Mouse (Mus musculus) forebrain, embryonic 16.5 days (tissue): ENCODE measurements around the gene Bloc1s4. TPM values are rescaled to one million over a fixed set of nuclear protein-coding genes. Genes with fewer than 3 reads are reported as not detected.

Experiments
- ATAC-seq: fragments of 200-750 bp; cut with Nextera tagmentation; 2 replicates; pipeline ENCODE4 v1.8.0; 2017; ENCODE audit warnings: mild to moderate bottlenecking, moderate library complexity
- H3K27ac ChIP-seq: fragments of 300-500 bp; sonication (generic); 2 replicates; pipeline ENCODE4 v1.5.1; 2014; ENCODE audit warnings: low read length, control low read depth
- H3K27me3 ChIP-seq: fragments of 300-500 bp; sonication (generic); replicated peaks from 2 replicates; pipeline ENCODE4 v1.6.1; 2014; ENCODE audit warnings: low read length; ENCODE audit not compliant: control insufficient read depth, insufficient read depth
- H3K36me3 ChIP-seq: fragments of 300-500 bp; sonication (generic); 2 replicates; pipeline ENCODE4 v1.6.1; 2014; ENCODE audit not compliant: control insufficient read depth, insufficient read depth
- H3K4me1 ChIP-seq: fragments of 300-500 bp; sonication (generic); replicated peaks from 2 replicates; pipeline ENCODE4 v1.6.1; 2014; ENCODE audit warnings: low read length; ENCODE audit not compliant: control insufficient read depth, insufficient read depth
- H3K4me2 ChIP-seq: fragments of 300-500 bp; sonication (generic); 2 replicates; pipeline ENCODE4 v1.6.1; 2014; ENCODE audit warnings: mild to moderate bottlenecking, low read length, control low read depth
- H3K4me3 ChIP-seq: fragments of 300-500 bp; sonication (generic); replicated peaks from 2 replicates; pipeline ENCODE4 v1.5.1; 2014; ENCODE audit warnings: mild to moderate bottlenecking, low read length, control low read depth
- H3K9ac ChIP-seq: fragments of 300-500 bp; sonication (generic); replicated peaks from 2 replicates; pipeline ENCODE4 v1.6.1; 2014; ENCODE audit warnings: low read depth, low read length, control low read depth
- H3K9me3 ChIP-seq: fragments of 300-500 bp; sonication (generic); 2 replicates; pipeline ENCODE4 v1.6.1; 2016; ENCODE audit warnings: low read length; ENCODE audit not compliant: control insufficient read depth
- WGBS: fragments of 180-500 bp; shearing (Covaris S2); extraction: QIAGEN DNeasy Blood & Tissue Kit; methylation state at CpG from one replicate; pipeline ENCODE4 v1.1.7; 2014; 5-methylcytosine and 5-hydroxymethylcytosine counted together
- polyA plus RNA-seq: library from polyadenylated mRNA; unstranded; fragments of >200 nt; fragmentation: Nextera tagmentation; extraction: Ambion mirVana; gene quantifications from 2 replicates; pipeline ENCODE4 v1.2.1, GENCODE M21; 2015

Gene Bloc1s4
- polyA plus RNA-seq, 1 experiment from 2014 or later, result 31.4 TPM

GRCm38 (mm10) chr5:36731901-36732652, 16.4 kb downstream of the Bloc1s4 start:
- Histone ChIP-seq H3K9me3 (no peaks in the 10 kb centered on the region), H3K9ac (no peak overlapping the region), H3K4me1 (no peaks in the 10 kb centered on the region), H3K27me3 (no peaks in the 10 kb centered on the region), H3K4me3 (no peak overlapping the region), H3K36me3 (no peaks in the 10 kb centered on the region), H3K27ac (no peak overlapping the region), H3K4me2 (no peak overlapping the region)
- no peak for ATAC-seq
- WGBS, result 79% methylated on average over 7 of the region's 7 CpGs

- no peak overlapping the region for H3K27ac ChIP-seq
- no peaks in the 10 kb centered on the region for H3K9me3 ChIP-seq
- H3K27me3 ChIP-seq, result no peaks in the 10 kb centered on the region
- H3K4me3 ChIP-seq, result no peak overlapping the region
- H3K36me3 ChIP-seq, result no peaks in the 10 kb centered on the region
- ATAC-seq, result no peak
- H3K4me2 ChIP-seq, result no peak overlapping the region
- H3K4me1 ChIP-seq, result no peaks in the 10 kb centered on the region
- no peak overlapping the region for H3K9ac ChIP-seq
- WGBS, result 45% methylated on average over 3 of the region's 3 CpGs
These were observed 17.8 kb downstream of the Bloc1s4 start for GRCm38 (mm10) chr5:36730689-36731088.

- WGBS, result 93% methylated on average over 2 of the region's 2 CpGs
- Histone ChIP-seq H3K4me2 (no peak overlapping the region), H3K27me3 (no peaks in the 10 kb centered on the region), H3K4me1 (no peaks in the 10 kb centered on the region), H3K4me3 (no peak overlapping the region), H3K36me3 (no peaks in the 10 kb centered on the region), H3K9me3 (no peaks in the 10 kb centered on the region), H3K27ac (no peak overlapping the region), H3K9ac (no peak overlapping the region)
- no peak for ATAC-seq
These were observed 18.5 kb downstream of the Bloc1s4 start for GRCm38 (mm10) chr5:36729923-36730322.

GRCm38 (mm10) chr5:36729086-36729473, 19.4 kb downstream of the Bloc1s4 start:
- Histone ChIP-seq H3K9me3 (no peaks in the 10 kb centered on the region), H3K4me1 (no peaks in the 10 kb centered on the region), H3K36me3 (no peaks in the 10 kb centered on the region), H3K27me3 (no peaks in the 10 kb centered on the region), H3K4me3 (no peak overlapping the region), H3K27ac (no peak overlapping the region), H3K4me2 (no peak overlapping the region), H3K9ac (no peak overlapping the region)
- WGBS, result 77% methylated on average over 4 of the region's 4 CpGs
- ATAC-seq, result no peak

GRCm38 (mm10) chr5:36728403-36729085, 19.9 kb downstream of the Bloc1s4 start:
- Histone ChIP-seq H3K4me2 (no peak overlapping the region), H3K4me3 (no peak overlapping the region), H3K27me3 (no peaks in the 10 kb centered on the region), H3K36me3 (no peaks in the 10 kb centered on the region), H3K27ac (no peak overlapping the region), H3K9ac (no peak overlapping the region), H3K4me1 (no peaks in the 10 kb centered on the region), H3K9me3 (no peaks in the 10 kb centered on the region)
- ATAC-seq, result no peak
- WGBS, result 76% methylated on average over 8 of the region's 8 CpGs

GRCm38 (mm10) chr5:36727776-36728175, 20.7 kb downstream of the Bloc1s4 start:
- H3K27ac ChIP-seq, result no peak overlapping the region
- no peak overlapping the region for H3K4me2 ChIP-seq
- H3K9ac ChIP-seq, result no peak overlapping the region
- ATAC-seq, result no peak
- WGBS, result 71% methylated on average over 7 of the region's 7 CpGs
- H3K27me3 ChIP-seq, result no peaks in the 10 kb centered on the region
- H3K4me3 ChIP-seq, result no peak overlapping the region
- H3K9me3 ChIP-seq, result no peaks in the 10 kb centered on the region
- H3K36me3 ChIP-seq, result no peaks in the 10 kb centered on the region
- no peaks in the 10 kb centered on the region for H3K4me1 ChIP-seq

- no peaks in the 10 kb centered on the region for H3K27me3 ChIP-seq
- no peak overlapping the region for H3K9ac ChIP-seq
- WGBS, result 73% methylated on average over 2 of the region's 2 CpGs
- H3K4me3 ChIP-seq, result no peak overlapping the region
- no peaks in the 10 kb centered on the region for H3K9me3 ChIP-seq
- no peak overlapping the region for H3K27ac ChIP-seq
- H3K4me1 ChIP-seq, result no peaks in the 10 kb centered on the region
- ATAC-seq, result no peak
- no peak overlapping the region for H3K4me2 ChIP-seq
- no peaks in the 10 kb centered on the region for H3K36me3 ChIP-seq
These were observed 21.3 kb downstream of the Bloc1s4 start for GRCm38 (mm10) chr5:36727136-36727535.

GRCm38 (mm10) chr5:36726387-36726801, 22.1 kb downstream of the Bloc1s4 start:
- Histone ChIP-seq H3K27me3 (no peaks in the 10 kb centered on the region), H3K4me1 (no peaks in the 10 kb centered on the region), H3K4me2 (no peak overlapping the region), H3K27ac (no peak overlapping the region), H3K9ac (no peak overlapping the region), H3K9me3 (no peaks in the 10 kb centered on the region), H3K36me3 (no peaks in the 10 kb centered on the region), H3K4me3 (no peak overlapping the region)
- 81% methylated on average over 9 of the region's 9 CpGs for WGBS
- ATAC-seq, result no peak

GRCm38 (mm10) chr5:36725861-36726260, 22.6 kb downstream of the Bloc1s4 start:
- Histone ChIP-seq H3K27ac (no peak overlapping the region), H3K4me3 (no peak overlapping the region), H3K4me2 (no peak overlapping the region), H3K27me3 (no peaks in the 10 kb centered on the region), H3K9ac (no peak overlapping the region), H3K9me3 (no peaks in the 10 kb centered on the region), H3K4me1 (no peaks in the 10 kb centered on the region), H3K36me3 (no peaks in the 10 kb centered on the region)
- 78% methylated on average over 12 of the region's 12 CpGs for WGBS
- ATAC-seq, result no peak
